Mouse (Mus musculus): ENCODE measurements at regions not wholly inside any gene's neighbourhood (a gene's known extent, or its start where the extent isn't known, plus 50 kb on each side); places are given as distances from the start of the nearest gene placed in this dataset.
A peak's percentile ranks its signal among the peaks of the same experiment; 100 is the strongest.

- ATAC-seq (ENCODE audit: low FRiP score): no peak
- DNase-seq (ENCODE audit: low spot score): no peak
- Histone ChIP-seq H3K9ac (ENCODE audit: low read depth, low read length) (no peak overlapping the region), H3K9me3 (ENCODE audit: control insufficient read depth, low read length) (no peaks in the 10 kb centered on the region), H3K36me3 (ENCODE audit: control insufficient read depth, insufficient read depth, low read length) (no peaks in the 10 kb centered on the region), H3K4me1 (replicated peaks; ENCODE audit: control insufficient read depth, insufficient read depth, low read length) (no peaks in the 10 kb centered on the region), H3K4me2 (replicated peaks; ENCODE audit: low read depth, low read length) (no peak overlapping the region), H3K4me3 (ENCODE audit: low read depth, low read length) (no peak overlapping the region), H3K27ac (ENCODE audit: low read depth, low read length) (no peak overlapping the region), H3K27me3 (ENCODE audit: control insufficient read depth, insufficient read depth, low read length) (no peaks in the 10 kb centered on the region)
- WGBS: 67% methylated on average over 5 of the region's 5 CpGs
Observed at GRCm38 (mm10) chr3:99665363-99665762, 219.8 kb upstream of the Spag17 start.

- Histone ChIP-seq H3K27me3 (ENCODE audit: control insufficient read depth, insufficient read depth, low read length) (no peaks in the 10 kb centered on the region), H3K9me3 (ENCODE audit: control insufficient read depth, low read length) (no peaks in the 10 kb centered on the region), H3K4me1 (replicated peaks; ENCODE audit: control insufficient read depth, insufficient read depth, low read length) (no peaks in the 10 kb centered on the region), H3K36me3 (ENCODE audit: control insufficient read depth, insufficient read depth, low read length) (no peaks in the 10 kb centered on the region), H3K4me3 (ENCODE audit: low read depth, low read length) (no peak overlapping the region), H3K4me2 (replicated peaks; ENCODE audit: low read depth, low read length) (no peak overlapping the region), H3K27ac (ENCODE audit: low read depth, low read length) (no peak overlapping the region), H3K9ac (ENCODE audit: low read depth, low read length) (no peak overlapping the region)
- 32% methylated on average over 10 of the region's 10 CpGs for WGBS
- ATAC-seq (ENCODE audit: low FRiP score) (0 out of 2 replicates have a peak, but pooled peaks have one; percentile 38), DNase-seq (ENCODE audit: low spot score) (no peak)
Observed at GRCm38 (mm10) chr3:99665902-99666768, 219.1 kb upstream of the Spag17 start.

- no peak for ATAC-seq (ENCODE audit: low FRiP score)
- Histone ChIP-seq H3K9me3 (ENCODE audit: control insufficient read depth, low read length) (no peaks in the 10 kb centered on the region), H3K4me3 (ENCODE audit: low read depth, low read length) (no peak overlapping the region), H3K36me3 (ENCODE audit: control insufficient read depth, insufficient read depth, low read length) (no peaks in the 10 kb centered on the region), H3K27ac (ENCODE audit: low read depth, low read length) (no peak overlapping the region), H3K9ac (ENCODE audit: low read depth, low read length) (no peak overlapping the region), H3K27me3 (ENCODE audit: control insufficient read depth, insufficient read depth, low read length) (no peaks in the 10 kb centered on the region), H3K4me1 (replicated peaks; ENCODE audit: control insufficient read depth, insufficient read depth, low read length) (no peaks in the 10 kb centered on the region), H3K4me2 (replicated peaks; ENCODE audit: low read depth, low read length) (no peak overlapping the region)
- 90% methylated on average over 2 of the region's 2 CpGs for WGBS
- no peak for DNase-seq (ENCODE audit: low spot score)
Observed at GRCm38 (mm10) chr3:99674145-99674544, 211.1 kb upstream of the Spag17 start.

GRCm38 (mm10) chr3:99709506-99709905 is 175.7 kb upstream of the Spag17 start:
- H3K9ac ChIP-seq (ENCODE audit: low read depth, low read length): no peak overlapping the region
- H3K36me3 ChIP-seq (ENCODE audit: control insufficient read depth, insufficient read depth, low read length): no peaks in the 10 kb centered on the region
- no peaks in the 10 kb centered on the region for H3K4me1 ChIP-seq (replicated peaks; ENCODE audit: control insufficient read depth, insufficient read depth, low read length)
- no peaks in the 10 kb centered on the region for H3K9me3 ChIP-seq (ENCODE audit: control insufficient read depth, low read length)
- H3K27me3 ChIP-seq (ENCODE audit: control insufficient read depth, insufficient read depth, low read length): no peaks in the 10 kb centered on the region
- WGBS: 87% methylated on average over 4 of the region's 4 CpGs
- H3K27ac ChIP-seq (ENCODE audit: low read depth, low read length): no peak overlapping the region
- H3K4me3 ChIP-seq (ENCODE audit: low read depth, low read length): no peak overlapping the region
- DNase-seq (ENCODE audit: low spot score) (no peak), ATAC-seq (ENCODE audit: low FRiP score) (no peak)
- no peak overlapping the region for H3K4me2 ChIP-seq (replicated peaks; ENCODE audit: low read depth, low read length)

GRCm38 (mm10) chr3:99716381-99716780 is 168.8 kb upstream of the Spag17 start:
- Histone ChIP-seq H3K4me3 (ENCODE audit: low read depth, low read length) (no peak overlapping the region), H3K27ac (ENCODE audit: low read depth, low read length) (no peak overlapping the region), H3K36me3 (ENCODE audit: control insufficient read depth, insufficient read depth, low read length) (no peaks in the 10 kb centered on the region), H3K27me3 (ENCODE audit: control insufficient read depth, insufficient read depth, low read length) (no peaks in the 10 kb centered on the region), H3K9ac (ENCODE audit: low read depth, low read length) (no peak overlapping the region), H3K4me2 (replicated peaks; ENCODE audit: low read depth, low read length) (no peak overlapping the region), H3K4me1 (replicated peaks; ENCODE audit: control insufficient read depth, insufficient read depth, low read length) (no peaks in the 10 kb centered on the region), H3K9me3 (ENCODE audit: control insufficient read depth, low read length) (no peaks in the 10 kb centered on the region)
- 57% methylated on average over 4 of the region's 4 CpGs for WGBS
- ATAC-seq (ENCODE audit: low FRiP score) (no peak), DNase-seq (ENCODE audit: low spot score) (no peak)

GRCm38 (mm10) chr3:99738093-99738803 is 147.0 kb upstream of the Spag17 start:
- H3K9me3 ChIP-seq (ENCODE audit: control insufficient read depth, low read length): no peaks in the 10 kb centered on the region
- no peak for ATAC-seq (ENCODE audit: low FRiP score)
- H3K4me1 ChIP-seq (replicated peaks; ENCODE audit: control insufficient read depth, insufficient read depth, low read length): no peaks in the 10 kb centered on the region
- WGBS: 78% methylated on average over 3 of the region's 3 CpGs
- no peaks in the 10 kb centered on the region for H3K27me3 ChIP-seq (ENCODE audit: control insufficient read depth, insufficient read depth, low read length)
- no peak for DNase-seq (ENCODE audit: low spot score)
- H3K4me2 ChIP-seq (replicated peaks; ENCODE audit: low read depth, low read length): no peak overlapping the region
- H3K9ac ChIP-seq (ENCODE audit: low read depth, low read length): no peak overlapping the region
- H3K36me3 ChIP-seq (ENCODE audit: control insufficient read depth, insufficient read depth, low read length): no peaks in the 10 kb centered on the region
- H3K4me3 ChIP-seq (ENCODE audit: low read depth, low read length): no peak overlapping the region
- no peak overlapping the region for H3K27ac ChIP-seq (ENCODE audit: low read depth, low read length)

GRCm38 (mm10) chr3:99739654-99740053 is 145.6 kb upstream of the Spag17 start:
- no peaks in the 10 kb centered on the region for H3K36me3 ChIP-seq (ENCODE audit: control insufficient read depth, insufficient read depth, low read length)
- DNase-seq (ENCODE audit: low spot score) (no peak), ATAC-seq (ENCODE audit: low FRiP score) (no peak)
- H3K9me3 ChIP-seq (ENCODE audit: control insufficient read depth, low read length): no peaks in the 10 kb centered on the region
- no peak overlapping the region for H3K4me2 ChIP-seq (replicated peaks; ENCODE audit: low read depth, low read length)
- no peak overlapping the region for H3K27ac ChIP-seq (ENCODE audit: low read depth, low read length)
- H3K4me3 ChIP-seq (ENCODE audit: low read depth, low read length): no peak overlapping the region
- 81% methylated on average over 7 of the region's 7 CpGs for WGBS
- H3K4me1 ChIP-seq (replicated peaks; ENCODE audit: control insufficient read depth, insufficient read depth, low read length): no peaks in the 10 kb centered on the region
- no peaks in the 10 kb centered on the region for H3K27me3 ChIP-seq (ENCODE audit: control insufficient read depth, insufficient read depth, low read length)
- no peak overlapping the region for H3K9ac ChIP-seq (ENCODE audit: low read depth, low read length)

- Histone ChIP-seq H3K36me3 (ENCODE audit: control insufficient read depth, insufficient read depth, low read length) (no peaks in the 10 kb centered on the region), H3K9me3 (ENCODE audit: control insufficient read depth, low read length) (no peaks in the 10 kb centered on the region), H3K4me3 (ENCODE audit: low read depth, low read length) (no peak overlapping the region), H3K4me1 (replicated peaks; ENCODE audit: control insufficient read depth, insufficient read depth, low read length) (no peaks in the 10 kb centered on the region), H3K9ac (ENCODE audit: low read depth, low read length) (no peak overlapping the region), H3K4me2 (replicated peaks; ENCODE audit: low read depth, low read length) (no peak overlapping the region), H3K27ac (ENCODE audit: low read depth, low read length) (no peak overlapping the region), H3K27me3 (ENCODE audit: control insufficient read depth, insufficient read depth, low read length) (no peaks in the 10 kb centered on the region)
- 64% methylated on average over 3 of the region's 3 CpGs for WGBS
- ATAC-seq (ENCODE audit: low FRiP score) (no peak), DNase-seq (ENCODE audit: low spot score) (no peak)
Observed at GRCm38 (mm10) chr3:99741249-99742222, 143.7 kb upstream of the Spag17 start.

All from hindbrain, embryonic 11.5 days (tissue).